Mouse (Mus musculus) heart, postnatal 0 days (tissue): Measurements from ENCODE around the gene Sft2d2. TPM values are rescaled to one million over a fixed set of nuclear protein-coding genes. Genes with fewer than 3 reads are reported as not detected.

ENCODE experiments used
- ATAC-seq: fragments of 200-750 bp; cut with Nextera tagmentation; 2 replicates; pipeline ENCODE4 v1.8.0; 2017; ENCODE audit warnings: low read depth, moderate number of reproducible peaks, moderate library complexity; ENCODE audit not compliant: insufficient read depth
- DNase-seq: peaks from one replicate; pipeline ENCODE4 v3.0.0-alpha.2; 2016; ENCODE audit warnings: low spot score
- H3K27ac ChIP-seq: fragments of 300-500 bp; sonication (generic); 2 replicates; pipeline ENCODE4 v1.5.1; 2014; ENCODE audit warnings: low read depth, mild to moderate bottlenecking
- H3K27me3 ChIP-seq: fragments of 300-500 bp; sonication (generic); 2 replicates; pipeline ENCODE4 v1.6.1; 2014; ENCODE audit warnings: low read length, mixed read lengths; ENCODE audit not compliant: control insufficient read depth, insufficient read depth
- H3K36me3 ChIP-seq: fragments of 300-500 bp; sonication (generic); replicated peaks from 2 replicates; pipeline ENCODE4 v1.6.1; 2014; ENCODE audit warnings: low read length, mixed read lengths; ENCODE audit not compliant: control insufficient read depth, insufficient read depth
- H3K4me1 ChIP-seq: fragments of 300-500 bp; sonication (generic); 2 replicates; pipeline ENCODE4 v1.6.1; 2014; ENCODE audit warnings: antibody characterized with exemption; ENCODE audit not compliant: control insufficient read depth, insufficient read depth
- H3K4me2 ChIP-seq: fragments of 300-500 bp; sonication (generic); 2 replicates; pipeline ENCODE4 v1.6.1; 2014; ENCODE audit warnings: low read depth, mild to moderate bottlenecking, low read length, moderate library complexity
- H3K4me3 ChIP-seq: fragments of 300-500 bp; sonication (generic); 2 replicates; pipeline ENCODE4 v1.5.1; 2014; ENCODE audit warnings: low read depth, low read length
- H3K9ac ChIP-seq: fragments of 300-500 bp; sonication (generic); replicated peaks from 2 replicates; pipeline ENCODE4 v1.6.1; 2014; ENCODE audit warnings: low read depth, low read length, mixed read lengths
- H3K9me3 ChIP-seq: fragments of 300-500 bp; sonication (generic); replicated peaks from 2 replicates; pipeline ENCODE4 v1.6.1; 2016; ENCODE audit warnings: low read length; ENCODE audit not compliant: control insufficient read depth
- CTCF ChIP-seq: IDR thresholded peaks from 2 replicates; pipeline ENCODE4 v1.5.1; 2016; ENCODE audit warnings: antibody characterized with exemption, control low read depth, low read depth
- EP300 ChIP-seq: IDR thresholded peaks from 2 replicates; pipeline ENCODE4 v1.6.1; 2016; ENCODE audit warnings: antibody characterized with exemption, low read depth
- WGBS: fragments of 180-500 bp; shearing (Covaris S2); extraction: QIAGEN DNeasy Blood & Tissue Kit; methylation state at CpG from one replicate; pipeline ENCODE4 v1.1.7; 2014; 5-methylcytosine and 5-hydroxymethylcytosine counted together
- polyA plus RNA-seq: library from polyadenylated mRNA; unstranded; fragments of >200 nt; fragmentation: Nextera tagmentation; extraction: Ambion mirVana; gene quantifications from 2 replicates; pipeline ENCODE4 v1.2.1, GENCODE M21; 2015
- total RNA-seq: library from RNA; depleted of rRNA; stranded (reverse); fragments of >200 nt; gene quantifications from 2 replicates; pipeline ENCODE4 v1.2.3, GENCODE M21; 2014; ENCODE audit warnings: low replicate concordance

The Sft2d2 gene
- total and polyA plus RNA-seq, 2 experiments from 2014 or later = 11.6 to 21.2 TPM

DNA sequence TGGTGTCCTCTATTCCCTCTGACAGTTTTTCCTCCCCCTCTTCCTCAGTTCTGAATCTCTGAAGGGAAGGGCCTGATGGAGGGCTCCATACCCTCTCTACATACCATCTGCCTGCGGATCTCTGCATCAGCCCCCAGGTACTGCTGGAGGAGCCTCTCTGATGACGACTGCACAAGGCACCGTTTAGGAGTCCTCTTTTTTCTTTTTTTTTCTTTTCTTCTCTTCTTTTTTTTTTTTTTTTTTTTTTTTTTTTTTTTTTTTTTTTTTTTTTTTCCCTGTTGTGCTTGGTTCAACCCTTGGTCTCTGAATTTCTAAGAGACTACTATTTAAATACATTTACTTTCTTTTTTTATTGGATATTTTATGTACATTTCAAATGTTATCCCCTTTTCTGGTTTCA is 24.8 kb downstream of the Sft2d2 start:
- TF ChIP-seq EP300 (no peak), CTCF (no peak)
- Histone ChIP-seq H3K36me3 (no peaks in the 10 kb centered on the region), H3K4me2 (no peak overlapping the region), H3K4me3 (no peak overlapping the region), H3K27me3 (no peaks in the 10 kb centered on the region), H3K9me3 (0 out of 2 replicates have a peak, but pooled peaks cover 3% of the 10 kb centered on the region), H3K9ac (no peak overlapping the region), H3K4me1 (no peaks in the 10 kb centered on the region), H3K27ac (no peak overlapping the region)
- 79% methylated on average over 3 of the region's 3 CpGs for WGBS
- no peak for DNase-seq
- no peak for ATAC-seq

- no peaks in the 10 kb centered on the region for H3K4me1 ChIP-seq
- H3K9ac ChIP-seq = no peak overlapping the region
- no peak overlapping the region for H3K4me2 ChIP-seq
- no peak overlapping the region for H3K27ac ChIP-seq
- WGBS = 80% methylated on average over 6 of the region's 6 CpGs
- TF ChIP-seq CTCF = no peak
- TF ChIP-seq EP300 = no peak
- ATAC-seq = no peak
- 0 out of 2 replicates have a peak, but pooled peaks cover 3% of the 10 kb centered on the region for H3K9me3 ChIP-seq
- DNase-seq = no peak
- H3K27me3 ChIP-seq = no peaks in the 10 kb centered on the region
- H3K4me3 ChIP-seq = no peak overlapping the region
- H3K36me3 ChIP-seq = no peaks in the 10 kb centered on the region
These were observed 29.3 kb downstream of the Sft2d2 start for GRCm38 (mm10) chr1:165164920-165165319.

DNA sequence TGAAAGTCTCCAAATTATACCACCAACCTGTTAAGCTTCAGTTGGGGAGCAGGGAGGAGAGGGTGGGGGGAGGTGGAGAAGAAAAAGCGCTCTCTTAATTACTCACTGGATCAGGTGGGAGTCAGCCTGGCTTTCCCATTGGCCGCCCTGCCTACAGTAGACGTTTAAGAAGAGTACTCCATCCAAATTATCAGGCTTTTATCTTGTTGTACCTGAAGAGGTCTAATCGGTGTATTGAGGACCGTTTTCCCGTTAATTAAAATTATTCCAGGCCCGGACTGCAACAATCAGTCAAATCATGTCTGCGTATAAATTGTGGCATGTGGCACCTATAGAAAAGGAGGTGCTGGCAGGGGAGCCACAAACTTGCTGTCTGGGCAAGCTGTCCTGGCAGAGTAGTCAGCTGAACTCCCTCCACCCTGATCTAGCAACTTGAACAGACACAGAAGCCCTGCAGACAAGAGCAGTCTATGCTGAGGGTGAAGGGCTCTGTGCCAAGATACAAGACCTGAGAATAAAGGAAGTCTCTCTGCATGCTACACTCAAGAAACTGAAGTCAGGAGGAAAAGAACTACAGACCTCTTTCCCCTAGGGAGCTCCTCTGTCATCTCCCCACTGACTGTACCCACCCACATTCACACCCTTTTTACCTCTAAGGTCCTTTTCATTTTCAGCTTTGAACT is 33.4 kb downstream of the Sft2d2 start, which contains the start of gene Tbx19:
Gene Tbx19, minus strand, starts transcription at position 51 of the 683 bp plus-strand sequence.
- TF ChIP-seq EP300 = no peak
- TF ChIP-seq CTCF = no peak
- Histone ChIP-seq H3K27ac (no peak within 1 kb of the TSS), H3K9ac (no peak within 1 kb of the TSS), H3K4me1 (no peaks in the 10 kb centered on the region), H3K9me3 (0 out of 2 replicates have a peak, but pooled peaks cover 3% of the 10 kb centered on the region), H3K36me3 (no peaks in the 10 kb centered on the region), H3K4me2 (no peak within 1 kb of the TSS), H3K27me3 (no peaks in the 10 kb centered on the region), H3K4me3 (no peak within 1 kb of the TSS)
- WGBS = 74% methylated on average over 8 of the region's 8 CpGs
- no peak for DNase-seq
- no peak for ATAC-seq

- Histone ChIP-seq H3K4me1 (no peaks in the 10 kb centered on the region), H3K9ac (no peak overlapping the region), H3K9me3 (no peaks in the 10 kb centered on the region), H3K4me2 (no peak overlapping the region), H3K36me3 (no peaks in the 10 kb centered on the region), H3K27me3 (no peaks in the 10 kb centered on the region), H3K27ac (no peak overlapping the region), H3K4me3 (no peak overlapping the region)
- DNase-seq = no peak
- WGBS = 68% methylated on average over 10 of the region's 10 CpGs
- TF ChIP-seq EP300 = no peak
- no peak for TF ChIP-seq CTCF
- no peak for ATAC-seq
These were observed 35.4 kb downstream of the Sft2d2 start for GRCm38 (mm10) chr1:165158841-165159240.

GRCm38 (mm10) chr1:165154162-165154561 is 40.1 kb downstream of the Sft2d2 start:
- DNase-seq = no peak
- Histone ChIP-seq H3K4me3 (no peak overlapping the region), H3K27me3 (no peaks in the 10 kb centered on the region), H3K9ac (no peak overlapping the region), H3K4me1 (no peaks in the 10 kb centered on the region), H3K4me2 (no peak overlapping the region), H3K27ac (no peak overlapping the region), H3K36me3 (no peaks in the 10 kb centered on the region), H3K9me3 (no peaks in the 10 kb centered on the region)
- TF ChIP-seq EP300 = no peak
- TF ChIP-seq CTCF = no peak
- no peak for ATAC-seq
- WGBS = 68% methylated on average over 4 of the region's 4 CpGs

DNA sequence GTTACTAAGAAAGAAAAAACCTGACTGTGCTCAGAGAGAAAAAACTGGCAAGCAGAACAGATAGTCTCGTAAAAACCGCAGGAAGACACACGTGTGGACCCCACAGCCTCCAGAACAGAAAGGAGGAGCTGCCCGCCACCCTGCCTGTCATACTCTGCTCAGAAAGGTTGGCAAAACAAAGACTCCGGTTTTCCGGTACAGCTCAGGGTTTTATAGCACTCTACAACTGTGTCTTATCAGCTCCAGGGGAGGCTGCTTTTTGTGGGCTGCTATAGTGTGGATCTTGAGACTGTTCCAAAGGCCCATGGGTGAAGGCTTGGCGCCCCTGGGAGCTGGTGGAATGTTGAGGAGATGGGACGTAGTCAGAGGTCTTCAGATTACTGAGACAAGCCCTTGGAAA is 43.0 kb downstream of the Sft2d2 start:
- Histone ChIP-seq H3K36me3 (no peaks in the 10 kb centered on the region), H3K4me1 (no peaks in the 10 kb centered on the region), H3K4me2 (no peak overlapping the region), H3K27ac (no peak overlapping the region), H3K4me3 (no peak overlapping the region), H3K27me3 (no peaks in the 10 kb centered on the region), H3K9ac (no peak overlapping the region), H3K9me3 (no peaks in the 10 kb centered on the region)
- TF ChIP-seq EP300 (no peak), CTCF (no peak)
- 45% methylated on average over 8 of the region's 8 CpGs for WGBS
- ATAC-seq (no peak), DNase-seq (no peak)
